Mouse (Mus musculus) midbrain, embryonic 13.5 days (tissue): ENCODE measurements around the gene Gm3373. TPM values are rescaled to one million over a fixed set of nuclear protein-coding genes. Genes with fewer than 3 reads are reported as not detected.
"Not testable (repeated sequence)": the region's sequence is repeated elsewhere in the genome, so short reads cannot be mapped to it uniquely, and the experiment has no call there.

Source experiments
- ATAC-seq: fragments of 200-750 bp; cut with Nextera tagmentation; 2 replicates; pipeline ENCODE4 v1.8.0; 2017; ENCODE audit warnings: mild to moderate bottlenecking, moderate TSS enrichment, moderate library complexity
- H3K27ac ChIP-seq: fragments of 300-500 bp; sonication (generic); 2 replicates; pipeline ENCODE4 v1.5.1; 2015; ENCODE audit warnings: inconsistent platforms, mild to moderate bottlenecking, moderate library complexity
- H3K27me3 ChIP-seq: fragments of 300-500 bp; sonication (generic); 2 replicates; pipeline ENCODE4 v1.6.1; 2015; ENCODE audit warnings: mild to moderate bottlenecking, inconsistent platforms
- H3K36me3 ChIP-seq: fragments of 300-500 bp; sonication (generic); 2 replicates; pipeline ENCODE4 v1.6.1; 2015; ENCODE audit warnings: mild to moderate bottlenecking, inconsistent platforms
- H3K4me1 ChIP-seq: fragments of 300-500 bp; sonication (generic); replicated peaks from 2 replicates; pipeline ENCODE4 v1.6.1; 2015; ENCODE audit warnings: inconsistent platforms
- H3K4me2 ChIP-seq: fragments of 300-500 bp; sonication (generic); replicated peaks from 2 replicates; pipeline ENCODE4 v1.6.1; 2015; ENCODE audit warnings: moderate library complexity, mild to moderate bottlenecking, inconsistent platforms
- H3K4me3 ChIP-seq: fragments of 300-500 bp; sonication (generic); replicated peaks from 2 replicates; pipeline ENCODE4 v1.5.1; 2015; ENCODE audit warnings: mild to moderate bottlenecking, inconsistent platforms
- H3K9ac ChIP-seq: fragments of 300-500 bp; sonication (generic); replicated peaks from 2 replicates; pipeline ENCODE4 v1.6.1; 2015; ENCODE audit warnings: mild to moderate bottlenecking, inconsistent platforms
- H3K9me3 ChIP-seq: fragments of 300-500 bp; sonication (generic); 2 replicates; pipeline ENCODE4 v1.6.1; 2016; ENCODE audit warnings: mild to moderate bottlenecking, inconsistent platforms
- WGBS: fragments of 180-500 bp; shearing (Covaris S2); methylation state at CpG from one replicate; pipeline ENCODE4 v1.1.7; 2015; 5-methylcytosine and 5-hydroxymethylcytosine counted together
- polyA plus RNA-seq: library from polyadenylated mRNA; unstranded; fragments of >200 nt; fragmentation: Nextera tagmentation; extraction: Ambion mirVana; gene quantifications from 2 replicates; pipeline ENCODE4 v1.2.1, GENCODE M21; 2015

Gene Gm3373
- polyA plus RNA-seq = 0.82 TPM in 1 of 2 replicates, not detected in the other

GRCm38 (mm10) chr14:5741477-5741876 lies at the start of gene Gm3373:
TSS of gene Gm3373 (minus strand) at chr14:5741577.
- ATAC-seq, H3K27ac ChIP-seq, H3K9me3 ChIP-seq, H3K4me1 ChIP-seq, H3K36me3 ChIP-seq, H3K4me2 ChIP-seq, H3K9ac ChIP-seq, H3K4me3 ChIP-seq, H3K27me3 ChIP-seq: not testable (repeated sequence)
- no CpG with 5 or more reads among the region's 37 CpGs for WGBS

GRCm38 (mm10) chr14:5687357-5687756 lies 54.0 kb downstream of the Gm3373 start, which contains the start of gene Gm9603:
TSS of gene Gm9603 (minus strand) at chr14:5687457.
- H3K36me3 ChIP-seq, H3K9me3 ChIP-seq, ATAC-seq, H3K27me3 ChIP-seq, H3K4me3 ChIP-seq, H3K4me1 ChIP-seq, H3K27ac ChIP-seq, H3K9ac ChIP-seq, H3K4me2 ChIP-seq: not testable (repeated sequence)
- WGBS = no CpG with 5 or more reads among the region's 2 CpGs

Other genes with a start within 250 kb of the Gm3373 start
- 8.7 and 9.5 TPM in 2 replicates for gene Gm3488, start 239.9 kb downstream of the Gm3373 start, polyA plus RNA-seq
- not detected in 2 replicates for gene Gm3532, start 203.1 kb downstream of the Gm3373 start, polyA plus RNA-seq
- gene Gm8265, start 108.5 kb downstream of the Gm3373 start, polyA plus RNA-seq = not detected in 2 replicates
- not detected in 2 replicates for gene Gm9603, start 54.1 kb downstream of the Gm3373 start, polyA plus RNA-seq
- gene Gm3383, start 66.4 kb upstream of the Gm3373 start, polyA plus RNA-seq = 2.5 and 3.1 TPM in 2 replicates
- gene Gm3424, start 88.8 kb upstream of the Gm3373 start, polyA plus RNA-seq = not detected in 2 replicates
- 0.62 and 0.65 TPM in 2 replicates for gene Gm8237, start 138.8 kb upstream of the Gm3373 start, polyA plus RNA-seq
- gene Gm3248, start 220.2 kb upstream of the Gm3373 start, polyA plus RNA-seq = 1.7 and 1.9 TPM in 2 replicates
- gene Gm3453, start 237.6 kb upstream of the Gm3373 start, polyA plus RNA-seq = not detected in 2 replicates